Mouse (Mus musculus) heart, embryonic 12.5 days (tissue): ENCODE measurements around the gene Gfi1b. TPM values are rescaled to one million over a fixed set of nuclear protein-coding genes. Genes with fewer than 3 reads are reported as not detected.

ENCODE experiments used
- ATAC-seq: fragments of 200-750 bp; cut with Nextera tagmentation; 2 replicates; pipeline ENCODE4 v1.8.0; 2017; ENCODE audit warnings: moderate TSS enrichment, moderate library complexity; ENCODE audit not compliant: insufficient number of reproducible peaks, low FRiP score
- H3K27ac ChIP-seq: fragments of 300-500 bp; sonication (generic); 2 replicates; pipeline ENCODE4 v1.5.1; 2016; ENCODE audit warnings: mild to moderate bottlenecking, moderate library complexity; ENCODE audit not compliant: poor library complexity, severe bottlenecking
- H3K27me3 ChIP-seq: fragments of 300-500 bp; sonication (generic); replicated peaks from 2 replicates; pipeline ENCODE4 v1.6.1; 2016; ENCODE audit warnings: mild to moderate bottlenecking, moderate library complexity
- H3K36me3 ChIP-seq: fragments of 300-500 bp; sonication (generic); 2 replicates; pipeline ENCODE4 v1.6.1; 2016; ENCODE audit warnings: mild to moderate bottlenecking, moderate library complexity
- H3K4me1 ChIP-seq: fragments of 300-500 bp; sonication (generic); replicated peaks from 2 replicates; pipeline ENCODE4 v1.6.1; 2016; ENCODE audit warnings: mild to moderate bottlenecking
- H3K4me2 ChIP-seq: fragments of 300-500 bp; sonication (generic); 2 replicates; pipeline ENCODE4 v1.6.1; 2016; ENCODE audit warnings: mild to moderate bottlenecking, moderate library complexity
- H3K4me3 ChIP-seq: fragments of 300-500 bp; sonication (generic); 2 replicates; pipeline ENCODE4 v1.5.1; 2016; ENCODE audit warnings: mild to moderate bottlenecking
- H3K9ac ChIP-seq: fragments of 300-500 bp; sonication (generic); 2 replicates; pipeline ENCODE4 v1.6.1; 2016; ENCODE audit warnings: mild to moderate bottlenecking, moderate library complexity
- H3K9me3 ChIP-seq: fragments of 300-500 bp; sonication (generic); replicated peaks from 2 replicates; pipeline ENCODE4 v1.6.1; 2016; ENCODE audit warnings: mild to moderate bottlenecking, moderate library complexity
- WGBS: fragments of 180-500 bp; shearing (Covaris S2); methylation state at CpG from one replicate; pipeline ENCODE4 v1.1.7; 2016; 5-methylcytosine and 5-hydroxymethylcytosine counted together
- polyA plus RNA-seq: library from polyadenylated mRNA; unstranded; fragments of >200 nt; fragmentation: Nextera tagmentation; extraction: Ambion mirVana; gene quantifications from 2 replicates; pipeline ENCODE4 v1.2.1, GENCODE M21; 2016

The Gfi1b gene
- polyA plus RNA-seq, result 3.9 and 5.6 TPM in 2 replicates

- peak within 1 kb of the TSS; percentile 23 for H3K4me3 ChIP-seq
- 7% methylated on average over 16 of the region's 16 CpGs for WGBS
These were observed at the start of gene Gfi1b for GRCm38 (mm10) chr2:28621664-28622171. Gene Gfi1b, minus strand, starts transcription at chr2:28621982.

DNA sequence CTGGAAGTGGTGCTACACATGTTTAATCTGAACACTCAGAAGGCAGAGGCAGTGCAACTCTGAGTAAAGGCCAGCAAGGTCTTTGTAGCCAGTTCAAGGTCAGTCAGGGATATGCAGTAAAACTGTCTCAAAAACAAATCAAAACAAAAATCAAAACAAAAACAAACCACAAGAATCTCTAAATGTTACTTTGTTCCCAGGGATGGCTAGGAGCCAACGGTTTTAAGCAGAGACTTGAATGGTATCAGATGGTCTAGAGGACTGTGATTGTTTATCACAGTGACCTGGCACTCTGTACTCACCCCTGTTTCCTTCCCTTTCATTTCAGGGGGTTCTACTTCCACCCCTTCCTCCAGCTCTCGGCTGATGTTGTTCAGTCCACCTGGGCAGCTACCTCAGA is 49.7 kb upstream of the Gfi1b start:
- no peak overlapping the region for H3K27ac ChIP-seq
- ATAC-seq, result no peak
- H3K36me3 ChIP-seq, result peaks cover 85% of the 10 kb centered on the region
- no peak overlapping the region for H3K9ac ChIP-seq
- H3K27me3 ChIP-seq, result no peaks in the 10 kb centered on the region
- no peaks in the 10 kb centered on the region for H3K4me1 ChIP-seq
- no peak overlapping the region for H3K4me2 ChIP-seq
- 68% methylated on average over 2 of the region's 2 CpGs for WGBS
- no peak overlapping the region for H3K4me3 ChIP-seq
- H3K9me3 ChIP-seq, result no peaks in the 10 kb centered on the region

More at GRCm38 (mm10) chr2:28621664-28622171, at the start of gene Gfi1b:
- Histone ChIP-seq H3K27me3 (peaks cover 31% of the 10 kb centered on the region), H3K36me3 (no peaks in the 10 kb centered on the region), H3K27ac (no peak within 1 kb of the TSS), H3K4me1 (peaks cover 15% of the 10 kb centered on the region), H3K9me3 (peaks cover 3% of the 10 kb centered on the region), H3K9ac (0 out of 2 replicates have a peak within 1 kb of the TSS, but pooled peaks have one; percentile 17), H3K4me2 (peak within 1 kb of the TSS; percentile 49)
- ATAC-seq, result no peak

- Histone ChIP-seq H3K36me3 (peaks cover 85% of the 10 kb centered on the region), H3K9ac (no peak overlapping the region), H3K27me3 (no peaks in the 10 kb centered on the region), H3K9me3 (no peaks in the 10 kb centered on the region), H3K4me3 (no peak overlapping the region), H3K4me1 (no peaks in the 10 kb centered on the region), H3K4me2 (no peak overlapping the region), H3K27ac (no peak overlapping the region)
- ATAC-seq, result no peak
- 78% methylated on average over 3 of the region's 3 CpGs for WGBS
These were observed 44.0 kb upstream of the Gfi1b start for GRCm38 (mm10) chr2:28665818-28666217.

DNA sequence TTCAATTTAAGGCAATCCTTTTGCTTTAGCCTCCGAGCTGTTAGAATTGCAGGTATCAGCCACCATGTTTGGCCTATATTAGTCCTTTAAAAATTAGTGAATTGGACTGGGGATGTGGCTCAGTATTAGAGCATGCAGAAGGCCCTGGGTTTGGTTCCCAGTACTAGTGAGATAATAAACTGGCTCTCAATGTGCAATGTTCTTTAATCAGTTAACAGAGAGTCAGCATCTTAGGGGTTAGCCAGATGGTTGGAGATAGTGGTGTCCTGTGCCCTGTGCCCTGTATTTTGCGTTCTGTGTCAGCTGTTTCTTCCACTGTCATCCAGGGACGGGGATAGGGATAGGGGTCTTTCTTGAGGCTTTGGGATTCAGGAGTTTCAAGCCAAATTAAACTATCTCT is 41.1 kb upstream of the Gfi1b start:
- no peaks in the 10 kb centered on the region for H3K9me3 ChIP-seq
- H3K9ac ChIP-seq, result no peak overlapping the region
- H3K4me2 ChIP-seq, result no peak overlapping the region
- peaks cover 93% of the 10 kb centered on the region for H3K36me3 ChIP-seq
- no peak for ATAC-seq
- no peaks in the 10 kb centered on the region for H3K27me3 ChIP-seq
- no peak overlapping the region for H3K4me3 ChIP-seq
- no peak overlapping the region for H3K27ac ChIP-seq
- no peaks in the 10 kb centered on the region for H3K4me1 ChIP-seq
- 85% methylated on average over 3 of the region's 3 CpGs for WGBS

DNA sequence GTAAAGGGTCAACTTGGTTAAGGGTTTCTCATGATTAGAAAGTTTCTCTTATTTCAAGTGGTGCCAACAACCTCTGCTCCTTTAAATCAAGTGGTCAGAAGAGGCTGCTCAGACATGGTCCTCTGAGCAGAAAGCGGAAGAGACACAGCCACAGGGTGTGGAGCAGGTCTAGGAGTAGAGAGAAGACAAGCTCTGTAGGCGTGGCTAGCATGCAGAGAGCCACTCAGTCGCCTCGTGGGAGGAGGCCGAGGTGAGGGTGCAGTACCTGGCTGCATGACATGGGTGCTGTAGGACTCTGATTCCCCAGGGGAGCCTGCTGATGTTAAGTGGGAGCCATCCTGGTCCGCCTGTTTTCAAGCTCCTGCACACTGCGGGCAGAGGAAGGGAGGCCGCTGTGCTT is 34.4 kb upstream of the Gfi1b start:
- H3K4me2 ChIP-seq, result no peak overlapping the region
- peaks cover 63% of the 10 kb centered on the region for H3K36me3 ChIP-seq
- H3K9ac ChIP-seq, result no peak overlapping the region
- no peak for ATAC-seq
- no peaks in the 10 kb centered on the region for H3K9me3 ChIP-seq
- no peak overlapping the region for H3K4me3 ChIP-seq
- H3K27ac ChIP-seq, result no peak overlapping the region
- WGBS, result 75% methylated on average over 8 of the region's 8 CpGs
- no peaks in the 10 kb centered on the region for H3K4me1 ChIP-seq
- H3K27me3 ChIP-seq, result no peaks in the 10 kb centered on the region

DNA sequence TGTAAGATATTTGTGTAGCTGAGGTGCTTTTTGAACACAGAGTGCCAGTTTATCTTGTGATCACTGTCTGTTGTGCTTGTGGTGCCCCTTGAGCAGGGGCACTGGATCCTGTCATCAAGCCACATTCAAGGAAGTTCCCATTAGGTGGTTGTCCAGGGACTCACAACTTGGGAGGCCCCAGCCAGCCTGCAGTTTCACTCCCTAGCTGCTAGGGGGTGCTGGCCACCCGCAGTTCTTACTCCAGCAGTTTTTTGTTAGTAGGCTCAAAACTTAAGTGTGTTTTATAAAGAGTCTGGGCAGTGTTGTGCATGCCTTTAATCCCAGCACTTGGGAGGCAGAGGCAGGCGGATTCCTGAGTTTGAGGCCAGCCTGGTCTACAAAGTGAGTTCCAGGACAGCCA is 32.5 kb upstream of the Gfi1b start:
- Histone ChIP-seq H3K9ac (no peak overlapping the region), H3K27ac (no peak overlapping the region), H3K4me3 (no peak overlapping the region), H3K4me2 (no peak overlapping the region), H3K9me3 (no peaks in the 10 kb centered on the region), H3K27me3 (no peaks in the 10 kb centered on the region), H3K36me3 (peaks cover 44% of the 10 kb centered on the region), H3K4me1 (no peaks in the 10 kb centered on the region)
- no peak for ATAC-seq
- 58% methylated on average over 2 of the region's 2 CpGs for WGBS

DNA sequence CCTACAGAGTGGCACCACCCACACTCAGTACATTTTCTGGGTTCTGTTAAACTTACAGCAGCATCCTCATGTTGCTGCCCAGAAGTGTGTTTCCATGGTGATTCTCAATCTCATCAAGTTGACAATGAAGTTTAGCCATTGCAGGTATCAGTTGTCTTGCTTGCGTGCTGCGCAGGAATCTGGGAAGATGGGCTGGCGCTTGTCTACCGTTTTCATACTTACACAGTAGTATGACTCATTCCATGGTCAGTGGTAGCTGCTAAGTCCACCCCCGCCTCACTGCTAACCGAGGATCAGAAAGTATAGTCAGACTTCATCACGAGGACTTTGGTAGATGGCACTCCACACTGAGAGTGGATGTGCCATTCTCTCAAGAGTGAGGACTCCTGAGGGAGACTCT is 31.6 kb upstream of the Gfi1b start:
- Histone ChIP-seq H3K9me3 (no peaks in the 10 kb centered on the region), H3K27me3 (no peaks in the 10 kb centered on the region), H3K36me3 (peaks cover 34% of the 10 kb centered on the region), H3K27ac (no peak overlapping the region), H3K4me1 (no peaks in the 10 kb centered on the region), H3K4me3 (no peak overlapping the region), H3K9ac (no peak overlapping the region), H3K4me2 (no peak overlapping the region)
- ATAC-seq, result no peak
- WGBS, result 93% methylated on average over 7 of the region's 7 CpGs

DNA sequence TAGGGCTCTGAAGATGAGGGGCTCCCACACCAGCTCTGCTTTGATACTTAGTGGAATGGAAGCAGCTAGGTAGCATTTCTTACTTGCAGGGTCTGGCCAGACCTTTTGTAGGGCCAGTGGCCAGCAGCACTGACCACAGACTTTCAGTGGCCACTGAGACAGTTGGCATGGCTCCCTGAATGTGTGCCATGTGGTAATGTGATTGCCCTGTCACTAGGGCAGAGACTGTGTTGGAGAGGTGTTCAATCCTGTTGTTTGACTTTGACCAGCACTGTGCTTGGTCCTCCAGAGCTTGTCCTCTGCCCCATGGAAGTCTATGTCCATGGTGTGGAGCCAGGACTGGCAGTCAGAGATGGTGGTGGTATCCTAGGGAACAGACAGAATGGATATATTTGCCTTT is 28.7 kb upstream of the Gfi1b start:
- Histone ChIP-seq H3K36me3 (peaks cover 13% of the 10 kb centered on the region), H3K4me2 (no peak overlapping the region), H3K27me3 (no peaks in the 10 kb centered on the region), H3K4me1 (no peaks in the 10 kb centered on the region), H3K27ac (no peak overlapping the region), H3K9me3 (no peaks in the 10 kb centered on the region), H3K4me3 (no peak overlapping the region), H3K9ac (no peak overlapping the region)
- ATAC-seq, result no peak

GRCm38 (mm10) chr2:28643081-28643480 is 21.3 kb upstream of the Gfi1b start:
- Histone ChIP-seq H3K27ac (no peak overlapping the region), H3K36me3 (no peaks in the 10 kb centered on the region), H3K9me3 (no peaks in the 10 kb centered on the region), H3K4me2 (no peak overlapping the region), H3K4me3 (no peak overlapping the region), H3K4me1 (peaks cover 3% of the 10 kb centered on the region), H3K9ac (no peak overlapping the region), H3K27me3 (no peaks in the 10 kb centered on the region)
- no peak for ATAC-seq
- 76% methylated on average over 3 of the region's 3 CpGs for WGBS

DNA sequence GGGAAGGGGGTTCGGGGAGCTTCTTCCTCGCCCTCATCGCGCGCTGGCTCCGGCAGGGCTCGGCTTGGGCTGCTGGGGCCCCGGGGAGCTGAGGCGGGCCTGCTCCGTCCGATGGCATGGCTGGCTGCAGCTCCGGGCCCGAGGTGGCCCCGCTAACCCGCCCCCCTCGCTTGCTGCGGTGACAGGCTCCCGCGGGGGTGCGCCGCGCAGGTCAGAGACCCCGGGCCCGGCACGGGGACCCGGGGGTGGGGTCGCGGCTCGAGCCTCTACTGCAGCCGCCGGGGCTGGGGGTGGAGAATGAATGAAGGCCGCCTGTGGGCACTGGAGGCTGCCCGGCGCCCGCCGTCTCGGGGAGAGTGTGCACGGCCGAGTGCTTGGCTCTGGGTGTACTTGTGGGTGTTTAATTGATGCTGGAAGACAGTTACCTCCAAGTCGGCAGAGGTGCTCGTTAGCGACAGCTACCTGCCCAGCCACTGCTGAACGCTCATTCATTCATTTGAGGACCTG is 19.7 kb upstream of the Gfi1b start:
- under 1% methylated on average over 43 of the region's 43 CpGs for WGBS
- no peaks in the 10 kb centered on the region for H3K27me3 ChIP-seq
- peak; percentile 67 for ATAC-seq
- peak overlapping the region; percentile 92 for H3K9ac ChIP-seq
- H3K9me3 ChIP-seq, result no peaks in the 10 kb centered on the region
- peak overlapping the region; percentile 98 for H3K4me3 ChIP-seq
- peak overlapping the region; percentile 75 for H3K4me2 ChIP-seq
- H3K36me3 ChIP-seq, result no peaks in the 10 kb centered on the region
- peak overlapping the region; percentile 83 for H3K27ac ChIP-seq
- H3K4me1 ChIP-seq, result peaks cover 10% of the 10 kb centered on the region

DNA sequence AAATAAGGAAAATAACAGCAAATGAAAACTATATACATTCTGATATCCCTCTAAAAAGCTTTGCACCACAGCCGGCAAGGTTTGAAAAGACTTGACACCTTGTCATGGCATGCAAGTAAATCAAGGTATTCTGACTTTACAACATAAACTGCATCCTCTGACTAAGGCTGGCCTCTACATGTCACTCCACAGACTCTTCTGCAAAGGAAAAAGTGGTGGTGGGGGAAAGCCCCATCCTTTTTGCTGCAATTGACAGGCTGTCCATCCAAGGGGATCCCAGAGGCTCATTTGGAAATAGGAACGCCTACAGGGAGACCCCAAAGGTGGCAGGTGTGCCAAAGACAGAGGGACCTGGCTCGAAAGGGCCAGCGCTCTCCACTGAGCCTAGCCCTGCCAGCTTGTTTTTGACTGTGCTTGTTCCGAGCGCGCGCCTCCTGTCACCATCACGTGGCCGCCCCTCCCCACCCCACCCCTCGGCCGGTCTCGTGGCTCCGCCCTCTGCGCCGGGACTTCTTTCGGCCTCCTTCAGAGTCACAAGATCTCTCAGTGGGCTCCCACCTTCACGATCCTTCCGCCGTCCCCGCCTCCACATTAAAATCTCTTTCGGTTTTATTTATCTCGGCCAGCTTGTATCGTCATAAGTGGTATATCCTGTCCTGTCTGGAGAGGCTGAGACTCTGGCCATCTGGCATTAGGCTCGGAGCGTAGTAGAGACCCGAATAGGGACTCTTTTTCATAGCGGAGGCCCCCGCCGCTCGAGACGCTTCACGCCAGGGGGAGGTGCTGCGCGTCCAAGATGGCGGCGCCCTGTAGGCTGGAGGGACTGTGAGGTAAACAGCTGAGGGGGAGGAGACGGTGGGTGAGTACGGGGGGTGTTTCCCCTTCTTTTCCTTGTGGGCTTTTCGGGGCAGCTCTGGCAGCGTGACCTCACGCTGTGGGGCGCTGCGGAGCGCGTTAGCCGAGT is 19.0 kb upstream of the Gfi1b start, which contains the start of gene Tsc1:
Tsc1 (plus strand) TSS at position 768 of the 964 bp plus-strand sequence.
- WGBS, result 2% methylated on average over 47 of the region's 47 CpGs
- Histone ChIP-seq H3K27me3 (no peaks in the 10 kb centered on the region), H3K4me3 (peak within 1 kb of the TSS; percentile 98), H3K4me2 (peak within 1 kb of the TSS; percentile 75), H3K9ac (peak within 1 kb of the TSS; percentile 92), H3K36me3 (no peaks in the 10 kb centered on the region), H3K27ac (peak within 1 kb of the TSS; percentile 83), H3K4me1 (peaks cover 10% of the 10 kb centered on the region), H3K9me3 (no peaks in the 10 kb centered on the region)
- peak; percentile 94 for ATAC-seq
